Mouse (Mus musculus) common myeloid progenitor, adult 5-6 weeks (primary cell): Measurements from ENCODE around the gene Csf2ra. TPM values are rescaled to one million over a fixed set of nuclear protein-coding genes. Genes with fewer than 3 reads are reported as not detected.
A peak's percentile ranks its signal among the peaks of the same experiment; 100 is the strongest.
"Not testable (repeated sequence)": the region's sequence is repeated elsewhere in the genome, so short reads cannot be mapped to it uniquely, and the experiment has no call there.

ENCODE experiments used
- ATAC-seq: replicated peaks from 2 replicates; pipeline ENCODE4 v1.8.0; 2016; ENCODE audit warnings: low read depth, mild to moderate bottlenecking, moderate TSS enrichment, inconsistent platforms; ENCODE audit not compliant: poor library complexity, severe bottlenecking
- total RNA-seq: library from RNA; stranded (forward); fragments of 200-1000, 187-1606 nt; gene quantifications from 2 replicates; pipeline ENCODE4 v1.2.3, GENCODE M21; 2017

Gene Csf2ra
- 13.9 and 23.8 TPM in 2 replicates for total RNA-seq

GRCm38 (mm10) chr19:61227941-61228701, at the start of gene Csf2ra:
TSS of gene Csf2ra (minus strand) at chr19:61228429.
- ATAC-seq, result no peak

GRCm38 (mm10) chr19:61275446-61275845, 47.2 kb upstream of the Csf2ra start:
- no peak for ATAC-seq

- not testable (repeated sequence) for ATAC-seq
Measured at GRCm38 (mm10) chr19:61269141-61269540, 40.9 kb upstream of the Csf2ra start.

GRCm38 (mm10) chr19:61267141-61267540, 38.9 kb upstream of the Csf2ra start:
- ATAC-seq, result no peak

GRCm38 (mm10) chr19:61266651-61267050, 38.4 kb upstream of the Csf2ra start:
- no peak for ATAC-seq

- no peak for ATAC-seq
Measured at GRCm38 (mm10) chr19:61266246-61266615, 38.0 kb upstream of the Csf2ra start.

- peak; percentile 75 for ATAC-seq
Measured at GRCm38 (mm10) chr19:61265349-61266245, 37.4 kb upstream of the Csf2ra start.

GRCm38 (mm10) chr19:61264933-61265332, 36.7 kb upstream of the Csf2ra start:
- peak; percentile 15; the same call in 1 of the 2 replicates for ATAC-seq

GRCm38 (mm10) chr19:61264227-61264626, 36.0 kb upstream of the Csf2ra start:
- ATAC-seq, result no peak

- ATAC-seq, result no peak
Measured at GRCm38 (mm10) chr19:61261241-61261640, 33.0 kb upstream of the Csf2ra start.

- no peak for ATAC-seq
Measured at GRCm38 (mm10) chr19:61257733-61258132, 29.5 kb upstream of the Csf2ra start.

- no peak for ATAC-seq
Measured at GRCm38 (mm10) chr19:61256166-61256887, 28.1 kb upstream of the Csf2ra start.

- ATAC-seq, result not testable (repeated sequence)
Measured at GRCm38 (mm10) chr19:61247334-61247733, 19.1 kb upstream of the Csf2ra start.

- ATAC-seq, result peak; percentile 100
Measured at GRCm38 (mm10) chr19:61244721-61245436, 16.6 kb upstream of the Csf2ra start.

- ATAC-seq, result no peak
Measured at GRCm38 (mm10) chr19:61237967-61238366, 9.7 kb upstream of the Csf2ra start.

- no peak for ATAC-seq
Measured at GRCm38 (mm10) chr19:61234532-61234931, 6.3 kb upstream of the Csf2ra start.

GRCm38 (mm10) chr19:61226928-61227854, 1.0 kb downstream of the Csf2ra start:
- peak; percentile 60 for ATAC-seq

GRCm38 (mm10) chr19:61226401-61226927, 1.8 kb downstream of the Csf2ra start:
- peak; percentile 11 for ATAC-seq
